Mouse (Mus musculus): Measurements from ENCODE around the gene Echdc1.

Gene Echdc1

DNA sequence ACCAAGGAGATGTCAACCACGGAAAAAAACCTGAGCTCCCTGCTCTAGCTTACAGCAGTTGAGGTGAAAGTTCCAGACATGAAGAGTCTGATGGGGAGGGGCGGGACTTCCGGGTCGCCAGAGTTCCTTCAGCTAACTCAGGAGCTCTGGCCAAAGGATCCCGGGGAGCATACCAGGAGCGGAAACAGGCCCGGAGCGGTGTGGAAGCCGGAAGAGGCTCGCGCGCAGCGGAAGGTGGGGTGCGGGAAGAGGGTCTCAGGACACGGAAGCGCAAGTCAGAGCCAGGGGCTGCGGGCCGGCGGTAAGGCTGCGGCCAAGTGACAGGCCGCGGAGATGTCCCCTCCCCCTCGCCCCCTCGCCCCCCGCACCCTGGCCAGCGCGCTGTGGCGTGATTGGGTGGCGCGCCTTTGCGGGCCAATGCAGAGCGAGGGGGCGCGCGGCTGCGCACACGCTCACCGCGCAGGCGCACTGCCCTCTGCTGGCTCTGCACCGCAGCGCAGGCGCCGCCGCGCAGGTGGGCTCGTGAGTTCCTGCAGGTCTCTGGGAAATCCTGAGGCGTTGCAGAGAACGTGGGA lies at the start of gene Echdc1:
Echdc1 (plus strand) TSS at position 103 of the 575 bp plus-strand sequence.
- peak; percentile 94 for DNase-seq (ENCODE audit: low read depth, low spot score)

GRCm38 (mm10) chr10:29281736-29282135 lies 31.2 kb upstream of the Echdc1 start:
- DNase-seq (ENCODE audit: low read depth, low spot score) = no peak

DNA sequence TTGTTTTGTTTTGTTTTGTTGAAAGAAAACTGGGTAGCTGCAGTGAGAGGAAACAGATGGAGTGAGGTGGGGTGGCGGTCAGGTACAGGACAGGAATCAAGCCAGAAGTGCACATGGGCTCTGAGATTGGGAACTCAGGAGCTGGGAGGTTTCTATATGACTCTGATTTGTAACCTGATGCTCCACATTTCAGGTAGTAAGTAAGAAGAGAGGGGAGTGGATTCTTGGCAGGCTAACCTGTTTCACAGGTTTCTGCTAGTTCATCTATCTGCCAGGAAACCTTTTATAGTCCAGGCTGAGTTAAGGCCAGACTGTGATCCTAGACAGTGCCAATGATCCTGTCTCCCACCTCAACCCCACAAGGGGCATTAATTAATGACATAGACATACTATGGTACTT lies 27.2 kb upstream of the Echdc1 start:
- DNase-seq (ENCODE audit: low read depth, low spot score) = no peak

DNA sequence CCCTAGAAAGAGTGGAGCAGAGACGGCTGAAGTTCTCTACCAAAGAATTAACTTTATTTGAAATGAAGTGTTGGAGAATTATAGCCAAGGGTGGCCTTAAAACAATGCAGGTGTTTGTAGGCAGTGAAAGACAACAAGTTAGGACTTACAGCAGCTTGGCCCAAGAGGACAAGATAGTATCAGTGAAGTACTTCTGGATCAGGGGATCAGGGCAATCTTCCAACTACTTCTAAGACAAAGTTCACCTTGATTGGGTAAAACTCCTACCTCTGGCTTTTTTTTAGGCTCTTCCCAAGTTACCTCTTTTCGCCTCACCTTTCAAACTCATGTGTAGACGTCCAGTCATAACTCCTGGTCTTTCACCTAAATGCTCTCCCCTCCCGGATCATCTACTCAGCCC lies 10.7 kb upstream of the Echdc1 start:
- no peak for DNase-seq (ENCODE audit: low read depth, low spot score)

DNA sequence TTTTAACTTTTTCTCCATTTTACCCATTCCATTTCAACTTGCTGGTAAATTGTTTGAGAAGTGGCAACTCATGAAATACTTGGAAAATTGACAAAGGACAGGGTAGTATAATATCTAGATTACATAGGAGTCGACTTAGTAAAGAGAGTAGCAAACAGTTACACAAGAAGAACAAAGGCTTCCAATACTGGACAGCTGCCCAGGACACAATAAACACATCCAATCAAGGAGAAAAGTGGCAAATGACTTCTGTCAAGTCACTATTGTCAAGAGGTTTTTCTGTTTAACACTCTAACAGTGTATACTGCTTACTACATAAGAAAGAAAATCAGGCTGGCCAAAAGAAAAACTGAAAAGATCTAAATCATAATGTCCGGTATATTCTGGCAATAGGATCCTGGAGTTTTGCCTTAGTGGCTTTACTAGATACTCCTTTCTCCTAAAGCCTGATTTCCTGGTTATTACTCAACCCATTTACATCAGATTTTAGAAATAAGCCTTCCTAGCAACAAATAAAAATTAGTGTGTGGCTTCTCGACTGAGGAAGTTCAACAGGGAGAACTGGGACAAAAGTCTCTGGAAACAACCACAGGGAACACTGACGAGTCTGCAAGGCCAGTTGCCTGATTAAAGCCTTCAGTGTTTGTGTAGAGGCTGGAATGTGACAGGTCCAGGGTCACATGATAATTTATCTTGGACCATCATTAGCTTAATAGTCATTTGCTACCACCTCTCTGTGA lies 1.3 kb upstream of the Echdc1 start:
- DNase-seq (ENCODE audit: low read depth, low spot score) = no peak

GRCm38 (mm10) chr10:29313905-29314304 lies 939 bp downstream of the Echdc1 start:
- no peak for DNase-seq (ENCODE audit: low read depth, low spot score)

DNA sequence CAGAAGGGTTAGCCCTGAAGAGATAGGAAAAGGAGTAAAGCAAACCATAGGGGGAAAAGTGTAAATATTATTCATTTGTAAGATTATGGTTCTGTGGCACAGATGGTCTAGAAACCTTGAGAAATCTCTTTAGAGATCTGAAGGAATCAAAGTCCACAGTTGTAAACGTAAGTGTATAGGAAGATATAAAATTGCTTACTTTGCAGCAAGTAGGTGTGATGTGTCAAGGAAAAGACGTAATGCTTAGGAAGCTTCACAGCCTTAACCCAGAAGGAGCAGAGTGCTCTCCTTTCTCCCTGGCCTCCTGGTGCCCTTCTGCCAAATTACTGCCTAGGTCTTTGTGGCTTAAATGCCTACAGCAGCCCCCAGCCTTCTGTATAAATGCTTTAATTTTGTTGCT lies 11.9 kb downstream of the Echdc1 start:
- DNase-seq (ENCODE audit: low read depth, low spot score) = no peak

DNA sequence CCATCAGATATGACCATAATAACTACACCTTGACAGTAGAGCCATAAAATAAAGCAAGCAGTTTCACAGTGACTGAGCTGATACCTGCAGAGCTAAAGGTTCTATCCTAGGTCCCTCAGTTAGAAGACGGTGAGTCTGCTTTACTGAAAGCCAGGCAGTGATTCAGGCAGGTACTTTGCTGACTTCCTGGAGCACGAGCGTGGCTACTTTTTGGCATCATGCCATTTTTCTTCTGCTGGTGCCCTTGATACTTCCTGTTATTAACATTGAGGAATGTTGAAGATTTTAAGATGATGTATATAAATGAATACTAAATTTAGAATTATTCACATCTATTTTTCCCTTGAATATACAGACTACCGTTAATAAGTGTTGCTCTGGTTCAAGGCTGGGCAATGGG lies 20.9 kb downstream of the Echdc1 start:
- no peak for DNase-seq (ENCODE audit: low read depth, low spot score)

DNA sequence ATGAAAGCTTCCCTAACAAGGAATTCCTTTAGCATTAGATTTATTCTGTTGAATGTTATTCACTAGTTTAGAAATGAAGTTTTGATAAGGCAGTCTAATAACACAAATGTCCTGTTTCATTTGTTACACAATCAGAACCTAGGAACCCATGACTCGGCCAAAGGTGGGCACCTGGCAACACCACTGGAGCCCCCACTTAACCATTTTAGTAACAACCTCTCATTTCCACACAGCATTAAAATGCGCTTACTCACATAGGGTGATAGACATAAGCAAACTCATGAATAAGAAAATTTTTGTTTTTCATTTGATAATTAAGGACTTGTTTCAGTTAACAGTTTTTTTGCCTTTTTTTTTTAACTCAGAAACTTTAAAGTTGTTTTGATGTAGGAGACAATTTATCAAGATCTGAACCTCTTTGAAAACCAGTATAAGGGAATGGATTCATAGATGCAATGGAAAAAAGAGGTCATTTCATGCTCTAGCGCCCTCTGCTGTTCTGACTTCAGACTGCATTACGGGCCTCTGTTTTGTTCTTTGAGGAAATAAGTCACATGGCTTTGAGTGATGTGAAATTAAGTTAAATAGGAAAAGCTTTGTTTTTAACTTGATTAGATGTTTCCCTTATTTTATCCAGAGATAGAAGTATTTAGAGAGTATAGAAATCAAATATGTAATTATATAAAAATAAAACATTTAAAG lies 25.5 kb downstream of the Echdc1 start:
- DNase-seq (ENCODE audit: low read depth, low spot score) = peak; percentile 77

- no peak for DNase-seq (ENCODE audit: low read depth, low spot score)
Measured at GRCm38 (mm10) chr10:29344232-29344631, 31.3 kb downstream of the Echdc1 start.

- DNase-seq (ENCODE audit: low read depth, low spot score) = no peak
Measured at GRCm38 (mm10) chr10:29346638-29347037, 33.7 kb downstream of the Echdc1 start.

DNA sequence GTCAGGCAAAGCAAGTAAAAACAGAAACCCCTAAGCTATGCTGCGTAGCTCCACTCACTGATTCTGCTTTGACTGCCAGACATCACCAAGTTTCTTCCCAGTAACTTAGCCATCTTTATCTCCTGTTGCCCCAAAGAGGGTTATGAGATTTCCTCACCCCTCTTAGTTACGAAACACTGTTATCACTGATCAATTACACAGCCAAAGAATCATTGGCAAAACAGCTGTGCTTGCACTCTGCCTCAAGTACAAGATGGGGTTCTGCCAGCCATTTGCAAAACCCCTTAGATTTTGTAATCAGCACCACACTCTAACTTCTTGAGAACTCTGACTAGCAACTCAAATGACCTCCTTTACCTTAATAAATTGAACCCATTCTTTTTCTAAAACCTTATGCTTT lies 38.5 kb downstream of the Echdc1 start:
- no peak for DNase-seq (ENCODE audit: low read depth, low spot score)

GRCm38 (mm10) chr10:29352575-29352974 lies 39.6 kb downstream of the Echdc1 start:
- DNase-seq (ENCODE audit: low read depth, low spot score) = no peak

DNA sequence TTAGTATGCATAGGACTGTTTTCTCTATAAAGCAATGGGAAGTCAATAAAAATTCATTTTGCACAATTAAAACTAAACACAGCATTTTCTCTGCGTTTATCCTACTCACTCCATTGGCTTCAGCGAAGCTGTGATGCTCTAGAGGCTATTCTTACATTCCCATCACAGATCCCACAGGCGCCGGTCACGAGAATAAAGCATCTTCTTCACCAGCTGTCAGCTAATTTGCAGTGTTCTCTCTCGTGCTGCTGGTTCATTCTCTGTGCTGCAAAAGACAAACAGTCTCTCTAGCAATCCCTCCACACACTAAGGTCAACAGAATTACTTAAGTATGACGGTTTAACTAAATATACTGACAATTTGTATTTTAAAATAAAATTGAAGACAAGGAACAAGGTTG lies 41.2 kb downstream of the Echdc1 start:
- DNase-seq (ENCODE audit: low read depth, low spot score) = no peak

GRCm38 (mm10) chr10:29361095-29361463 lies 48.1 kb downstream of the Echdc1 start:
- DNase-seq (ENCODE audit: low read depth, low spot score) = no peak

GRCm38 (mm10) chr10:29361464-29362196 lies 48.7 kb downstream of the Echdc1 start:
- DNase-seq (ENCODE audit: low read depth, low spot score) = peak; percentile 76

DNA sequence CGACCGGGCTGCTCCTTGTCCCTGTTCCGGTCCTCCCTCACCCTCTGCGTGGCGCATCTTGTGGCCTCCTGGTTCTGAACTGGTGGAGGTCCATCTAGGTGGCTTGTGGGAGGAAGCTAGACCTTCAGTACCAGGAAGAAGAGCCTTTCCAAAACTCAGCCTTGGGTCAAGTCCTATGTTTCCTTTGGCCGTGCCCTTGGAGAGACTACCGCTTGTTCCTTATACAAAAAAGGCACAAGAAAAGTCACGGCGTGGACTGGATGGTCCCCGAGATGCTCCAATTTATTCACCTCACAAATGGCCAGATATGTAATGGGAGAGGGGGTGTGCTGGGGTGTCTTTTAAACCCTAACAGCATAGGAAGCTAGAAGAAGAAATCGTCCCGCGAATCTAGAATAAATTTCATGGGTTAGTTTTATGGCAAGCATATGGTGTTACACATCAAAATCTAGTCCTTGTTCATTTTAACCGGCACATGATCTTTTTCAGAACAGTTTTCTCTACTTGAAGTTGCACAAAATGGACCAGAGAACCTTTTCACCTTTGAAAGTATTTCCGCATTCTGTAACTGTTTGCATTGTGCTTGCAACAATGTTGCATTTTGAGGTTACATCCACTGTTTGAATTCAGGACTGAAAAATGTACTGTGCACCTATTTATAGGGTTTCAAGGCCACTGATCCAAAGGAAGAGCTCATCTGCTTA lies 49.4 kb downstream of the Echdc1 start, which contains the start of gene Rnf146:
Rnf146 (minus strand) TSS at position 246 of the 704 bp plus-strand sequence.
- peak; percentile 67 for DNase-seq (ENCODE audit: low read depth, low spot score)

DNA sequence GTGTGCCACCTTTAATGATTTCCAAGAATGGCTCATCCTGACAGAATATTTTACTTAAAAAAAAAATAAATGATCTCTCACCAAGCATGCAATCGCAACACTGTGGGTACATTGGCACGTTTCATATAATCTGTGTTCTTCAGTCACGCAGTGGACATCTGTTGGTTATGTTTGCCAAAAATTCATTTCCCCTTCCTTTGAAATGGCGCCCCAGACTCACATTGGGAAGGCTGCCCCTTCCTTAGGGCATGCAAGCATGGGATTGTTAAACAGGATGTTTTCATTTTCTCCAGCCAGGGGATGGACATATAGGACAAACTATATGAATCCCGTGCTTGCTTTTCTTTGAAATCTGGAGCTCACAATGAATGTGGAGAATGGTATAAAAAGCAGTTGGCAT lies 61.1 kb downstream of the Echdc1 start:
- no peak for DNase-seq (ENCODE audit: low read depth, low spot score)

DNA sequence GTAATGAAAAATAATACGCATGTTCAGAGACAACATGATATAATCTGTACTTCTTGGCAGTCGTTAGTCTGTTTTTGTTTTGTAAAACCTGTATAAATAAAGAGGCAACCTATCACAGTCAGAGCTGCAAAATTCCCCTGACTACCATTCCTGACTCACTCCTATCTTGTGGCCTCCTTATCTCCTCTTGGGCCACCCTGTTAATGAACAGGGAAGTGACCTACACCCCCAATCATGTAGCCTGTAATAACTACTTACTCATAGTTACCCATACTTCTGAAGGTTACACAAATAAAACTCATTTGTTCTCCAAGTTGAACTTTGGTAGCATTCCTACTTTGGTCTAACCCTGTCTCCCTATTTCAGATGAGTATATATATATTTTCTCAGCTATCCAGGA lies 68.6 kb downstream of the Echdc1 start:
- DNase-seq (ENCODE audit: low read depth, low spot score) = no peak

- peak; percentile 72 for DNase-seq (ENCODE audit: low read depth, low spot score)
Measured at GRCm38 (mm10) chr10:29394890-29395289, 81.9 kb downstream of the Echdc1 start.

Measured in R1 (cell line).